Mouse (Mus musculus): Measurements from ENCODE around the gene Synpo2. TPM values are rescaled to one million over a fixed set of nuclear protein-coding genes. Genes with fewer than 3 reads are reported as not detected.

The Synpo2 gene
- 0.86 TPM for total RNA-seq (2023)

GRCm38 (mm10) chr3:123235921-123236320 is at the start of gene Synpo2:
Gene Synpo2, minus strand, starts transcription at chr3:123236149.

GRCm38 (mm10) chr3:123266753-123267651 is 31.1 kb upstream of the Synpo2 start, which contains the start of gene Sec24d:
Gene Sec24d, plus strand, starts transcription at chr3:123267455.

DNA sequence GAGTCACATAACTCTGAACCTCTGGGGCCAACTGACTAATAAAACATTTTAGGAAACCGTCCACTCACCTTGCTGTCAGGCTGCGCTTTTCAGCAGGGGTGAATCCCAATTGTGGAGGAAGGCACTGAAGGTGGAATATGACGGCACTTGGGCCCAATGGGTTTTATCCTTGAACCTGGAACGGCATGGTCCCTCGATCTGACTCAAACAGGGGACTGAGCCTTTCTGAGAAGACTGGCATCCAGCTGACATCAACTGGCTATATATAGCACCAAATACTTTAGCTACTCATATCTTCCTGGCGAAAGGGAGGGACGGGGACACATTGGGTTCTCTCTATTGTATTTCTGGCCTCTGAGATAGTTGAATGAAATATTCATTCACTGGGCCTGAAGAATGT is 201.2 kb downstream of the Synpo2 start, which contains the start of gene Myoz2:
Gene Myoz2 (minus strand): TSS at position 264 of the 400 bp plus-strand sequence.

Other genes starting within 250 kb of the Synpo2 start
- not detected for gene Myoz2, start 201.1 kb downstream of the Synpo2 start, total RNA-seq (2023)
- 23.2 TPM for gene Sec24d, start 31.3 kb upstream of the Synpo2 start, total RNA-seq (2023)
- gene Mettl14, start 150.0 kb upstream of the Synpo2 start, total RNA-seq (2023) = 16.5 TPM
- 23.4 TPM for gene Prss12, start 210.8 kb upstream of the Synpo2 start, total RNA-seq (2023)

All from CD4-positive naive resting alpha-beta T cell, adult 57 days (primary cell).